Mouse (Mus musculus): ENCODE measurements around the gene Mrtfb.

DNA sequence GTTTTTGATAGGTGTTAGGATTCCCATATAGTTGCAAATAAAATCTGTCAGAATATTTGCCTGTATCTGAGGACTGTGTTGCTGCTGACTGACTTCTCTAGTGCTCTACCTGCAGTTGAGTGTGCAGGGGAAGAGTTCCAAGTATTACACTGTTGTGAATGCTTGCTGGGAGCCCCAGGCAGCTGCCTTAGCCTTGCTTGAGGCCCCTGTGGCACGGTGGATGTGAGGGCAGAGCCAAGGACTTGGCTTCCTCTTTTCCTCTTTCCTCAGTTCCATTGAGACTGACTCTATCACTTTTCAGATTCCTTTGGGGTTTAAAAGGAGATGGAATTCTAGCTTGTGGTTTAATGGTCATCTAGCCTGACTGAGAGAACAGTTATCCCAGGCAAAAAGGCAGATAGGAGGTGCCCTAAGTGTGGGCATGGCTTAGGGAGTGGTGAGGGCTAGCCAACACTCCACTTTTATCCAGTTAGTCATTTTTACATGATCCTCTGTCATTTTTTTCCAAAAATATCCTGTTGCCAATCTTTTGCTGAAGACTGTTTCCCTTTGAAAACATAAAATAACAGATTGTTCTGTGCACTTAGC is 53.9 kb downstream of the Mrtfb start:
- TF ChIP-seq CTCF (IDR thresholded peaks at IDR 0.05) (no peak), EP300 (IDR thresholded peaks at IDR 0.05) (no peak)

All from lung, postnatal 0 days (tissue).